Mouse (Mus musculus) megakaryocyte, embryonic 14.5 days (primary cell): ENCODE measurements around the gene Adgrv1.

ENCODE experiments used
- FLI1 ChIP-seq: IDR thresholded peaks from 2 replicates; pipeline ENCODE4 v1.6.1; 2012; ENCODE audit warnings: low read length, inconsistent platforms, mixed read lengths
- GATA1 ChIP-seq: IDR thresholded peaks from 3 replicates; pipeline ENCODE4 v1.6.1; 2012; ENCODE audit warnings: mixed read lengths, low read length, inconsistent platforms, borderline replicate concordance

DNA sequence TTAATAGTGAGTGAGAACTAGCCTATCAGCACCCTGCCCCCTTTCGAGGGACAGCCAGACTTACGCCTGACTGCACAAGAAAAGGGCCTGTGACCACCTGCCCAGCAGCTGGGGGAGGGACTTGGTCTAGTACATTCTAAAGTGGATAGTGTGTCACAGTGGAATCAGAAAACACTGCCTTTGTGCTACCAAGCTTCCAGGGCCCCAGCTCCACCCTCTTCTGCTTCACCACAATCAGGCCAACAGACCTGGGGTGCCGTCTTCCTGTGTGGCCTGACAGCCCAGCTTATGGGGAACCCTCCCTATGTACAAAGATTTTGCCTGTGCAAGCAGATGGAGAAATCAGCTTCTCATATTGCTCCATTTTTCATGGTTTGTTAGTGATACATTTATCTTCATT lies 3.6 kb downstream of the Adgrv1 start:
- TF ChIP-seq GATA1 = no peak
- no peak for TF ChIP-seq FLI1
